In genomic region chr17:4778161-4778560, GRCm38 (mm10) we compare ENCODE assay signal across 9 mouse cellular contexts.
DNase-seq lines count a peak whose midpoint lies in the region; ATAC-seq and TF ChIP-seq lines count a peak whose summit lies in the region.
"Had no signal": no experiment of that assay in that cellular context is flagged by ENCODE, and none has a peak within 500 bp of the region (broad histone marks: within the 10 kb centered on the region; RNA-seq: fewer than 3 reads in every experiment).

No protein-coding gene starts in this region.

- H3K36me3 ChIP-seq in C2C12 (ENCODE audit: control insufficient read depth, insufficient read depth) = no peaks in the 10 kb centered on the region
- no peaks in the 10 kb centered on the region for H3K36me3 ChIP-seq in embryonic facial prominence, embryonic 15.5 days
- H3K36me3 ChIP-seq in heart, embryonic 13.5 days = no peaks in the 10 kb centered on the region
- H3K36me3 ChIP-seq in kidney, embryonic 16.5 days (ENCODE audit: insufficient read depth, low read length) = no peaks in the 10 kb centered on the region
- no peaks in the 10 kb centered on the region for H3K36me3 ChIP-seq in liver, embryonic 16.5 days (ENCODE audit: control insufficient read depth, insufficient read depth)
- no peaks in the 10 kb centered on the region for H3K36me3 ChIP-seq in neural tube, embryonic 13.5 days
- H3K36me3 ChIP-seq in testis, adult 2 months (ENCODE audit: control insufficient read depth, insufficient read depth, low read length) = no peaks in the 10 kb centered on the region
- H3K36me3 ChIP-seq: embryonic facial prominence, embryonic 13.5 days had no signal

- no peak for TF ChIP-seq POLR2A in testis, adult 2 months (IDR thresholded peaks at IDR 0.05; ENCODE audit: control insufficient read depth, low read depth, low read length)

- peak; percentile 42 to 59 for DNase-seq in adrenal gland, postnatal 4 days (ENCODE audit: low spot score in 2 of 2)

- no peak overlapping the region for H3K9ac ChIP-seq in embryonic facial prominence, embryonic 15.5 days
- H3K9ac ChIP-seq in heart, embryonic 13.5 days = no peak overlapping the region
- H3K9ac ChIP-seq in kidney, embryonic 16.5 days (replicated peaks; ENCODE audit: low read length) = no peak overlapping the region
- no peak overlapping the region for H3K9ac ChIP-seq in liver, embryonic 16.5 days (ENCODE audit: low read depth, low read length)
- no peak overlapping the region for H3K9ac ChIP-seq in neural tube, embryonic 13.5 days
- H3K9ac ChIP-seq: embryonic facial prominence, embryonic 13.5 days had no signal

- H3K4me3 ChIP-seq in C2C12 (ENCODE audit: insufficient read depth, poor library complexity, severe bottlenecking) = no peak overlapping the region
- no peak overlapping the region for H3K4me3 ChIP-seq in embryonic facial prominence, embryonic 15.5 days (replicated peaks)
- no peak overlapping the region for H3K4me3 ChIP-seq in heart, embryonic 13.5 days
- H3K4me3 ChIP-seq in kidney, embryonic 16.5 days (ENCODE audit: low read length) = no peak overlapping the region
- H3K4me3 ChIP-seq in liver, embryonic 16.5 days (ENCODE audit: low read depth, low read length) = no peak overlapping the region
- no peak overlapping the region for H3K4me3 ChIP-seq in neural tube, embryonic 13.5 days
- H3K4me3 ChIP-seq in testis, adult 2 months (ENCODE audit: control insufficient read depth, low read depth, low read length) = no peak overlapping the region
- H3K4me3 ChIP-seq: embryonic facial prominence, embryonic 13.5 days had no signal

- H3K4me2 ChIP-seq in embryonic facial prominence, embryonic 15.5 days (replicated peaks) = no peak overlapping the region
- H3K4me2 ChIP-seq in heart, embryonic 13.5 days = 0 out of 2 replicates have a peak overlapping the region, but pooled peaks have one; percentile 20
- H3K4me2 ChIP-seq in kidney, embryonic 16.5 days (replicated peaks; ENCODE audit: low read depth, low read length) = peak overlapping the region; percentile 22; the same call in 1 of the 2 replicates
- no peak overlapping the region for H3K4me2 ChIP-seq in liver, embryonic 16.5 days (ENCODE audit: low read depth, low read length)
- H3K4me2 ChIP-seq in neural tube, embryonic 13.5 days = no peak overlapping the region
- H3K4me2 ChIP-seq: embryonic facial prominence, embryonic 13.5 days had no signal

- no peaks in the 10 kb centered on the region for H3K27me3 ChIP-seq in C2C12 (ENCODE audit: control insufficient read depth, insufficient read depth, insufficient read length)
- no peaks in the 10 kb centered on the region for H3K27me3 ChIP-seq in embryonic facial prominence, embryonic 15.5 days
- H3K27me3 ChIP-seq in heart, embryonic 13.5 days (replicated peaks) = no peaks in the 10 kb centered on the region
- H3K27me3 ChIP-seq in kidney, embryonic 16.5 days (ENCODE audit: insufficient read depth, low read length) = no peaks in the 10 kb centered on the region
- H3K27me3 ChIP-seq in liver, embryonic 16.5 days (ENCODE audit: control insufficient read depth, insufficient read depth, low read depth, low read length) = no peaks in the 10 kb centered on the region
- H3K27me3 ChIP-seq in neural tube, embryonic 13.5 days = no peaks in the 10 kb centered on the region
- no peaks in the 10 kb centered on the region for H3K27me3 ChIP-seq in testis, adult 2 months (ENCODE audit: control insufficient read depth, insufficient read depth, low read length)
- H3K27me3 ChIP-seq: embryonic facial prominence, embryonic 13.5 days had no signal

- no peaks in the 10 kb centered on the region for H3K4me1 ChIP-seq in embryonic facial prominence, embryonic 15.5 days
- H3K4me1 ChIP-seq in heart, embryonic 13.5 days = no peaks in the 10 kb centered on the region
- peaks cover 4% of the 10 kb centered on the region; the same call in 1 of the 2 replicates for H3K4me1 ChIP-seq in kidney, embryonic 16.5 days (ENCODE audit: insufficient read depth, low read length)
- no peaks in the 10 kb centered on the region for H3K4me1 ChIP-seq in liver, embryonic 16.5 days (ENCODE audit: control insufficient read depth, low read depth, low read length)
- H3K4me1 ChIP-seq in neural tube, embryonic 13.5 days (replicated peaks) = 0 out of 2 replicates have a peak, but pooled peaks cover 5% of the 10 kb centered on the region
- H3K4me1 ChIP-seq in testis, adult 2 months (ENCODE audit: control insufficient read depth, insufficient read depth, low read length) = no peaks in the 10 kb centered on the region
- H3K4me1 ChIP-seq: embryonic facial prominence, embryonic 13.5 days had no signal

- TF ChIP-seq CTCF in C2C12 (IDR thresholded peaks at IDR 0.05; ENCODE audit: control insufficient read depth, insufficient read depth, insufficient read length) = peak; percentile 95
- TF ChIP-seq CTCF in testis, adult 2 months (IDR thresholded peaks at IDR 0.05; ENCODE audit: control insufficient read depth, insufficient read depth, insufficient replicate concordance, low read depth, low read length) = peak; percentile 96

- H3K79me2 ChIP-seq in C2C12 (ENCODE audit: control insufficient read depth, insufficient read depth) = no peaks in the 10 kb centered on the region

- ATAC-seq in embryonic facial prominence, embryonic 15.5 days (ENCODE audit: insufficient number of reproducible peaks, low FRiP score, low TSS enrichment, low read depth) = 0 out of 2 replicates have a peak, but pooled peaks have one; percentile 65
- no peak for ATAC-seq in heart, embryonic 13.5 days (ENCODE audit: extremely low read depth, insufficient number of reproducible peaks, low FRiP score, low TSS enrichment)
- peak; percentile 85; the same call in 1 of the 2 replicates for ATAC-seq in kidney, embryonic 16.5 days (ENCODE audit: low FRiP score, low TSS enrichment)
- ATAC-seq in liver, embryonic 16.5 days (ENCODE audit: low read depth) = peak; percentile 43; the same call in 1 of the 2 replicates
- ATAC-seq in neural tube, embryonic 13.5 days (ENCODE audit: low read depth) = peak; percentile 78

- H3ac ChIP-seq in C2C12 (ENCODE audit: control insufficient read depth, insufficient read length, low read depth) = no peak overlapping the region

- H3K27ac ChIP-seq in embryonic facial prominence, embryonic 15.5 days (replicated peaks) = no peak overlapping the region
- no peak overlapping the region for H3K27ac ChIP-seq in heart, embryonic 13.5 days (replicated peaks)
- no peak overlapping the region for H3K27ac ChIP-seq in kidney, embryonic 16.5 days (ENCODE audit: low read length)
- H3K27ac ChIP-seq in liver, embryonic 16.5 days (ENCODE audit: low read length) = no peak overlapping the region
- no peak overlapping the region for H3K27ac ChIP-seq in neural tube, embryonic 13.5 days (replicated peaks)
- no peak overlapping the region for H3K27ac ChIP-seq in testis, adult 2 months (ENCODE audit: control insufficient read depth, insufficient read depth, low read depth, low read length)
- H3K27ac ChIP-seq: embryonic facial prominence, embryonic 13.5 days had no signal

- WGBS in embryonic facial prominence, embryonic 15.5 days = 2% methylated on average over 14 of the region's 14 CpGs
- WGBS in heart, embryonic 13.5 days = 4% methylated on average over 14 of the region's 14 CpGs
- 1% methylated on average over 14 of the region's 14 CpGs for WGBS in kidney, embryonic 16.5 days
- 2% methylated on average over 14 of the region's 14 CpGs for WGBS in liver, embryonic 16.5 days (ENCODE audit: insufficient replicate concordance)
- WGBS in neural tube, embryonic 13.5 days = 2% methylated on average over 14 of the region's 14 CpGs

- no peaks in the 10 kb centered on the region for H3K9me3 ChIP-seq in embryonic facial prominence, embryonic 15.5 days (replicated peaks)
- no peaks in the 10 kb centered on the region for H3K9me3 ChIP-seq in heart, embryonic 13.5 days
- no peaks in the 10 kb centered on the region for H3K9me3 ChIP-seq in kidney, embryonic 16.5 days (ENCODE audit: low read length)
- H3K9me3 ChIP-seq in liver, embryonic 16.5 days (replicated peaks; ENCODE audit: control insufficient read depth, low read length) = no peaks in the 10 kb centered on the region
- H3K9me3 ChIP-seq in neural tube, embryonic 13.5 days = no peaks in the 10 kb centered on the region
- H3K9me3 ChIP-seq: embryonic facial prominence, embryonic 13.5 days had no signal

- H3K79me3 ChIP-seq in C2C12 (ENCODE audit: low read depth) = no peaks in the 10 kb centered on the region

TF ChIP-seq in C2C12, 6 proteins besides CTCF, POLR2A, EP300 and RAD21:
- TF ChIP-seq CEBPB (IDR thresholded peaks at IDR 0.05; ENCODE audit: low read depth) (no peak), MYOD1 (IDR thresholded peaks at IDR 0.05; ENCODE audit: control insufficient read depth, insufficient read length, low read depth) (no peak), MAX (IDR thresholded peaks at IDR 0.05) (no peak), USF1 (IDR thresholded peaks at IDR 0.05; ENCODE audit: low read depth) (no peak), FOSL1 (IDR thresholded peaks at IDR 0.05; ENCODE audit: insufficient read depth, low read length, poor library complexity, severe bottlenecking) (no peak), MYOG (IDR thresholded peaks at IDR 0.05; ENCODE audit: control insufficient read depth, extremely low read depth, insufficient read length) (no peak)

Comparison
In these comparisons a context has a peak if more than half of its experiments do, and no peak if none do; other contexts are left out.
1. H3K4me2 ChIP-seq: peak in heart, embryonic 13.5 days (single experiment) and kidney, embryonic 16.5 days (single experiment); none in embryonic facial prominence, embryonic 15.5 days (single experiment), liver, embryonic 16.5 days (single experiment) and neural tube, embryonic 13.5 days (single experiment).